Mouse (Mus musculus) heart, embryonic 10.5 days (tissue): Measurements from ENCODE around the gene Gsg1. TPM values are rescaled to one million over a fixed set of nuclear protein-coding genes. Genes with fewer than 3 reads are reported as not detected.
A peak's percentile ranks its signal among the peaks of the same experiment; 100 is the strongest.

ENCODE experiments used
- DNase-seq: peaks from one replicate; pipeline ENCODE4 v3.0.0-alpha.2; 2017; ENCODE audit warnings: low spot score
- H3K27ac ChIP-seq: fragments of 300-500 bp; sonication (generic); 2 replicates; pipeline ENCODE4 v1.5.1; 2016; ENCODE audit warnings: mild to moderate bottlenecking
- H3K27me3 ChIP-seq: fragments of 300-500 bp; sonication (generic); 2 replicates; pipeline ENCODE4 v1.6.1; 2016; ENCODE audit warnings: mild to moderate bottlenecking; ENCODE audit not compliant: poor library complexity, insufficient read depth, severe bottlenecking
- H3K36me3 ChIP-seq: fragments of 300-500 bp; sonication (generic); 2 replicates; pipeline ENCODE4 v1.6.1; 2016; ENCODE audit warnings: mild to moderate bottlenecking, moderate library complexity
- H3K4me1 ChIP-seq: fragments of 300-500 bp; sonication (generic); 2 replicates; pipeline ENCODE4 v1.6.1; 2016; ENCODE audit warnings: mild to moderate bottlenecking
- H3K4me3 ChIP-seq: fragments of 300-500 bp; sonication (generic); 2 replicates; pipeline ENCODE4 v1.5.1; 2016; ENCODE audit warnings: mild to moderate bottlenecking, moderate library complexity
- H3K9me3 ChIP-seq: fragments of 300-500 bp; sonication (generic); 2 replicates; pipeline ENCODE4 v1.6.1; 2016; ENCODE audit warnings: mild to moderate bottlenecking, moderate library complexity
- WGBS: fragments of 180-500 bp; shearing (Covaris S2); methylation state at CpG from one replicate; pipeline ENCODE4 v1.1.7; 2016; 5-methylcytosine and 5-hydroxymethylcytosine counted together
- polyA plus RNA-seq: library from polyadenylated mRNA; unstranded; fragments of >200 nt; fragmentation: Nextera tagmentation; extraction: Ambion mirVana; gene quantifications from 2 replicates; pipeline ENCODE4 v1.2.1, GENCODE M21; 2016

Gsg1 gene
- polyA plus RNA-seq, 1 experiment from 2014 or later, result 3.9 TPM

GRCm38 (mm10) chr6:135251849-135252727, 2.1 kb downstream of the Gsg1 start:
- H3K27me3 ChIP-seq, result no peaks in the 10 kb centered on the region
- no peaks in the 10 kb centered on the region for H3K36me3 ChIP-seq
- peak overlapping the region; percentile 47 for H3K4me3 ChIP-seq
- 41% methylated on average over 24 of the region's 24 CpGs for WGBS
- peak overlapping the region; percentile 84 for H3K27ac ChIP-seq
- H3K4me1 ChIP-seq, result peaks cover 27% of the 10 kb centered on the region
- H3K9me3 ChIP-seq, result no peaks in the 10 kb centered on the region
- no peak for DNase-seq

DNA sequence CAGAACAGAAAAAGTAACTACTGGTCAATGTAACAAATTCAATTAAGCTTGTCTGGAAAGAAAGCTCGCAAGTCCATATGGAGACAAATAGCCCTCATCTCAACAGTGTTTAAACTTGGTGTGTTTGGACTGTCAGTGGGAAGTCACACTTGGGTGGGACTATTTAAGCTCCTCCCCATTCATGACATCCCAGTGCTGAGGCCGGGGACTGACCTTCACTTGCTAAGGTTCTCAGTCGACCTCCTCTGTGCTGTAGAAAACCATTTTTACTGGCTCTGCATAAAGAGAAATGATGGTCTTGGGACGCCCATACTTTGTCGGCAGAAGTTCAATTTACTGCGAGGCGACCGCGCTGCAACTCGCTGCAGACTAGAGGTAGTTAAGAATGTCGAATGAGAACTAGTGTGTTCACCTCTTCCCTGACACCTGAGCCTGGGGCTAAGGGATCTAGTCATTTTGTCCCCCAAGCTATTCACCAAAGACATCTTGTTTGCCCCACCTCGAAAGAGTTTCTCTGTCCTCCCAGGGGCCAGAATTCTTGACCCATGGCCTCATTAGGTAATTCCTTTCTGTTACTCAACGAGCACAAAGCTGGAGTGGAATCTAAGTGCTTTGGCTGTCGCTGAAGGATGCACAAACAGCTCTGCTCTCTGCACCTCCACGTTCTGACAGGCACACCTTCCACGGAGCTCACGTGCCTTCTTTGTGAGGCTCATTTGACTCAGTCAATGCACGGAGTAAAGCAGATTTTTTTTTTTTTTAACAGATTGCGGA, 3.0 kb downstream of the Gsg1 start:
- no peaks in the 10 kb centered on the region; the same call in 1 of the 2 replicates for H3K27me3 ChIP-seq
- 64% methylated on average over 19 of the region's 19 CpGs for WGBS
- no peaks in the 10 kb centered on the region for H3K9me3 ChIP-seq
- no peak for DNase-seq
- no peak overlapping the region for H3K4me3 ChIP-seq
- H3K36me3 ChIP-seq, result no peaks in the 10 kb centered on the region
- peak overlapping the region; percentile 84; the same call in 1 of the 2 replicates for H3K27ac ChIP-seq
- peaks cover 27% of the 10 kb centered on the region for H3K4me1 ChIP-seq

- H3K9me3 ChIP-seq, result no peaks in the 10 kb centered on the region
- DNase-seq, result peak; percentile 83
- H3K27ac ChIP-seq, result peak overlapping the region; percentile 6; the same call in 1 of the 2 replicates
- H3K4me3 ChIP-seq, result no peak overlapping the region
- H3K27me3 ChIP-seq, result no peaks in the 10 kb centered on the region; the same call in 1 of the 2 replicates
- no peaks in the 10 kb centered on the region for H3K36me3 ChIP-seq
- 48% methylated on average over 19 of the region's 19 CpGs for WGBS
- peaks cover 27% of the 10 kb centered on the region for H3K4me1 ChIP-seq
Measured at GRCm38 (mm10) chr6:135249846-135250531, 4.2 kb downstream of the Gsg1 start.

DNA sequence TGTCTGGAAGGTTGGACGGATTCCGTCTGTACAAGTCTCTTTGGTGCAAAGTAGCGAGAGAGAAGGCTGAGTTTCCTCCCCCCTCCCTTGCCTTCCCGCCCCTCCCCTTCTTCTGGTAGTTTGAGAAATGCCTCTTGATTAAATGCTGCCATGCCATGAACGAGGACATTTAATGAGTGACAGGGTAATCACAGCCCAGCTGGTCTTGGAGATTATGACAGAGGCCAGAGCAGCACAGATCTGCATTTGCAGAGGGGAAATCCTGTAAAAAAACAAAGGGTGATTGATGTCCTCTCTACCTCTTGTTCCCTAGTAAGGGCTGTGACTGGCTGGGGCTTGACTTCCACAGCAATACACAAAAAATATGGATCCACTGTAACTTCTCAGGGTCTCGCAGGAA, 6.3 kb downstream of the Gsg1 start:
- Histone ChIP-seq H3K27me3 (peaks cover 12% of the 10 kb centered on the region), H3K36me3 (no peaks in the 10 kb centered on the region), H3K4me3 (no peak overlapping the region), H3K27ac (no peak overlapping the region), H3K9me3 (no peaks in the 10 kb centered on the region), H3K4me1 (peaks cover 22% of the 10 kb centered on the region)
- 49% methylated on average over 6 of the region's 6 CpGs for WGBS
- no peak for DNase-seq

GRCm38 (mm10) chr6:135245586-135245985, 8.6 kb downstream of the Gsg1 start:
- H3K27ac ChIP-seq, result no peak overlapping the region
- H3K4me3 ChIP-seq, result no peak overlapping the region
- H3K27me3 ChIP-seq, result peaks cover 12% of the 10 kb centered on the region
- 71% methylated on average over 8 of the region's 8 CpGs for WGBS
- H3K36me3 ChIP-seq, result no peaks in the 10 kb centered on the region
- H3K9me3 ChIP-seq, result no peaks in the 10 kb centered on the region
- peaks cover 24% of the 10 kb centered on the region for H3K4me1 ChIP-seq
- no peak for DNase-seq

DNA sequence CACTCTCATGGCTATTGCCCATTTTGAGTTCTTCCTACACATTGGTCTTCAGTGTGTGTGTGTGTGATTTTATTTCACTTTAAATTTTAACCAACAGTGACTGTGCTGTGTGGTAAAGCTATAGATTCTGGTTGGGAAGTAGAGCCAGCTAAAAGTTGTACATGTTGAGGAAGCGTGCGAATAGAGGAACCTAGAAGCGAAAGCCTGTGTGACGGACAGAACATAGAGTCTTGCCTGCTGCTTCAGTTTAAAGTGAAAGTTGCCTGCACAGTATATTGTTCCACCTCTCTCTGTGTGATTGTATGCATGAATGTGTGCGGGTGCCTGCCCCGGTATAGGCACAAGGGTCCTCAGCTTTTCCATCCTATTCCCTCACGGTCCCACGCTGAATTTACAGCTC, 13.8 kb downstream of the Gsg1 start:
- H3K4me1 ChIP-seq, result peaks cover 32% of the 10 kb centered on the region
- 93% methylated on average over 8 of the region's 8 CpGs for WGBS
- no peak for DNase-seq

GRCm38 (mm10) chr6:135238211-135238610, 15.9 kb downstream of the Gsg1 start:
- no peak for DNase-seq
- H3K36me3 ChIP-seq, result peaks cover 2% of the 10 kb centered on the region; the same call in 1 of the 2 replicates
- 33% methylated on average over 4 of the region's 4 CpGs for WGBS
- peaks cover 27% of the 10 kb centered on the region; the same call in 1 of the 2 replicates for H3K27me3 ChIP-seq
- H3K4me1 ChIP-seq, result peaks cover 32% of the 10 kb centered on the region
- H3K4me3 ChIP-seq, result no peak overlapping the region
- H3K27ac ChIP-seq, result no peak overlapping the region
- H3K9me3 ChIP-seq, result no peaks in the 10 kb centered on the region

More for the DNA sequence above, 13.8 kb downstream of the Gsg1 start:
- peaks cover 28% of the 10 kb centered on the region for H3K27me3 ChIP-seq
- 0 out of 2 replicates have a peak overlapping the region, but pooled peaks have one; percentile 1 for H3K27ac ChIP-seq
- H3K4me3 ChIP-seq, result no peak overlapping the region
- 0 out of 2 replicates have a peak, but pooled peaks cover 2% of the 10 kb centered on the region for H3K36me3 ChIP-seq
- no peaks in the 10 kb centered on the region for H3K9me3 ChIP-seq

- WGBS, result 39% methylated on average over 14 of the region's 14 CpGs
- Histone ChIP-seq H3K9me3 (no peaks in the 10 kb centered on the region), H3K4me3 (no peak overlapping the region)
Measured at GRCm38 (mm10) chr6:135237326-135237725, 16.8 kb downstream of the Gsg1 start.

GRCm38 (mm10) chr6:135236576-135236975, 17.6 kb downstream of the Gsg1 start:
- Histone ChIP-seq H3K4me1 (peaks cover 24% of the 10 kb centered on the region), H3K4me3 (no peak overlapping the region), H3K9me3 (no peaks in the 10 kb centered on the region), H3K27me3 (peaks cover 37% of the 10 kb centered on the region; the same call in 1 of the 2 replicates), H3K36me3 (peaks cover 2% of the 10 kb centered on the region), H3K27ac (no peak overlapping the region)
- no peak for DNase-seq
- 83% methylated on average over 3 of the region's 3 CpGs for WGBS

More at GRCm38 (mm10) chr6:135237326-135237725, 16.8 kb downstream of the Gsg1 start:
- peaks cover 32% of the 10 kb centered on the region; the same call in 1 of the 2 replicates for H3K27me3 ChIP-seq
- peak overlapping the region; percentile 36; the same call in 1 of the 2 replicates for H3K27ac ChIP-seq
- H3K36me3 ChIP-seq, result peaks cover 2% of the 10 kb centered on the region
- H3K4me1 ChIP-seq, result peaks cover 32% of the 10 kb centered on the region
- no peak for DNase-seq

DNA sequence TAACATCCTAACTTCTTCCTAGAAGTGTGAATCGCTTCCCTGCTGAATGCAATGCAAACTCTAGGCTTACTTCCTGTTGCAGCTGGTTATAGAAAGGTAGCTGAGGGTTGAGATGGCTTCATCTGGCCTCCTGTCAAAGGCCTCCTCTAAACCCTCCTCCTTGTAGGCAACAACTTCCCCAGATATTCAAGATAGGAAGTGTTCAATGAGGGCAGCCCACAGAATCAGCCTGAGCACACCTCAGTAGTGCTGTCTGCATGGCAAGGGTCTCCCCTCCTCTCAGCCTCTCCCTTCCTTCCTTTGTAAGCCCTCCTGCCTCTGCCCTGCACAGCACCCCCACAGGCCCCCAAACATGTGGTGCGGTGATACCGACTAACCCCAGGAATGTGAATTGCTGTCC, 18.4 kb downstream of the Gsg1 start:
- 85% methylated on average over 3 of the region's 3 CpGs for WGBS
- Histone ChIP-seq H3K36me3 (peaks cover 2% of the 10 kb centered on the region), H3K27ac (no peak overlapping the region), H3K4me1 (peaks cover 16% of the 10 kb centered on the region), H3K27me3 (peaks cover 44% of the 10 kb centered on the region; the same call in 1 of the 2 replicates), H3K9me3 (no peaks in the 10 kb centered on the region), H3K4me3 (no peak overlapping the region)
- no peak for DNase-seq

DNA sequence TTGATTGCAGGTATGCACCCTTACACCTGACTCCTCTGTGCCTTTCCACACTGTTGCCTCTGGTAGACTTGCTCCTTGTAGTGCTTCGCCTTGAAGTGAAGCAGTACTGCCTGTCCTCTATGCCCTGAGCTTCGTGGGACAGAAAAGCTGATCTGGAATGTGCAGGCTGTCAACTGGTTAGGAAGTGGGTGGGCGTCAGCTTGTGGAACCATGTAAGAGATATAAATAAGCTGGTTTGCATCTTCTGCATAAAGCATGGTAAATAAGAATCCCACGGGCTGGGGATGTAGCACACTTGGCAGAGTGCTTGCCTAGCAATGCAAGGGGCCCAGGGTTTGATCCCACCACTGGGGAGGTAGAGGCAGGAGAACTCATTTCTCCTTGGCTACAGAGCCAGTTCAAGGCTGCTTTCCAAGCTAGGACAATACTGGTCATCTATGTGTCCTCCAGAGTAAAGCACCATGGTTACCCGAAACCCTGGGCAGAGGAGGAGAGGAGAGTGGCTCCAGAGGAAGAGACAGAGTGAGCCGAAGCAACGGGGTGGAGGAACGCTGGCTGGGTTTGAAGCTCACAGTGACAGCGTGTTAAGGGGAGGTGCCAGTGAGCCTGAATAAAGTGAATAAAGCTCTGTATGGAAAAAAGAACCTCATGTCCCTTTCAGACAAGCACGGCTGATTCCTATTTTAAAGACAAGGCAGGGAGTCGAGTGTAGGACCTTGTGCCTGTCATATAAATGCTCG, 21.5 kb downstream of the Gsg1 start:
- no peaks in the 10 kb centered on the region for H3K9me3 ChIP-seq
- WGBS, result 73% methylated on average over 12 of the region's 12 CpGs
- no peak overlapping the region for H3K27ac ChIP-seq
- peaks cover 24% of the 10 kb centered on the region for H3K4me1 ChIP-seq
- peaks cover 49% of the 10 kb centered on the region for H3K27me3 ChIP-seq
- DNase-seq, result no peak
- H3K36me3 ChIP-seq, result peaks cover 2% of the 10 kb centered on the region
- H3K4me3 ChIP-seq, result no peak overlapping the region

- WGBS, result 89% methylated on average over 6 of the region's 6 CpGs
- DNase-seq, result no peak
- H3K36me3 ChIP-seq, result no peaks in the 10 kb centered on the region; the same call in none of the 2 replicates
Measured at GRCm38 (mm10) chr6:135230586-135230985, 23.6 kb downstream of the Gsg1 start.

More at GRCm38 (mm10) chr6:135230586-135230985, 23.6 kb downstream of the Gsg1 start:
- Histone ChIP-seq H3K4me3 (no peak overlapping the region), H3K27me3 (peaks cover 45% of the 10 kb centered on the region), H3K9me3 (no peaks in the 10 kb centered on the region), H3K27ac (no peak overlapping the region), H3K4me1 (peaks cover 14% of the 10 kb centered on the region)
